Mouse (Mus musculus): ENCODE measurements around the gene Hs1bp3.

Hs1bp3 gene

GRCm38 (mm10) chr12:8305258-8305657 is 8.0 kb upstream of the Hs1bp3 start:
- DNase-seq, result no peak

GRCm38 (mm10) chr12:8306432-8306831 is 6.8 kb upstream of the Hs1bp3 start:
- peak; percentile 67 for DNase-seq

GRCm38 (mm10) chr12:8306910-8307309 is 6.3 kb upstream of the Hs1bp3 start:
- DNase-seq, result no peak

GRCm38 (mm10) chr12:8310992-8311391 is 2.2 kb upstream of the Hs1bp3 start:
- DNase-seq, result no peak

- no peak for DNase-seq
Measured at GRCm38 (mm10) chr12:8312266-8312665, 966 bp upstream of the Hs1bp3 start.

- DNase-seq, result no peak
Measured at GRCm38 (mm10) chr12:8313773-8314172, 541 bp downstream of the Hs1bp3 start.

- no peak for DNase-seq
Measured at GRCm38 (mm10) chr12:8316541-8316940, 3.3 kb downstream of the Hs1bp3 start.

- peak; percentile 83 for DNase-seq
Measured at GRCm38 (mm10) chr12:8320084-8320713, 7.0 kb downstream of the Hs1bp3 start.

GRCm38 (mm10) chr12:8321506-8321905 is 8.3 kb downstream of the Hs1bp3 start:
- DNase-seq, result no peak

- no peak for DNase-seq
Measured at GRCm38 (mm10) chr12:8324086-8324485, 10.9 kb downstream of the Hs1bp3 start.

DNA sequence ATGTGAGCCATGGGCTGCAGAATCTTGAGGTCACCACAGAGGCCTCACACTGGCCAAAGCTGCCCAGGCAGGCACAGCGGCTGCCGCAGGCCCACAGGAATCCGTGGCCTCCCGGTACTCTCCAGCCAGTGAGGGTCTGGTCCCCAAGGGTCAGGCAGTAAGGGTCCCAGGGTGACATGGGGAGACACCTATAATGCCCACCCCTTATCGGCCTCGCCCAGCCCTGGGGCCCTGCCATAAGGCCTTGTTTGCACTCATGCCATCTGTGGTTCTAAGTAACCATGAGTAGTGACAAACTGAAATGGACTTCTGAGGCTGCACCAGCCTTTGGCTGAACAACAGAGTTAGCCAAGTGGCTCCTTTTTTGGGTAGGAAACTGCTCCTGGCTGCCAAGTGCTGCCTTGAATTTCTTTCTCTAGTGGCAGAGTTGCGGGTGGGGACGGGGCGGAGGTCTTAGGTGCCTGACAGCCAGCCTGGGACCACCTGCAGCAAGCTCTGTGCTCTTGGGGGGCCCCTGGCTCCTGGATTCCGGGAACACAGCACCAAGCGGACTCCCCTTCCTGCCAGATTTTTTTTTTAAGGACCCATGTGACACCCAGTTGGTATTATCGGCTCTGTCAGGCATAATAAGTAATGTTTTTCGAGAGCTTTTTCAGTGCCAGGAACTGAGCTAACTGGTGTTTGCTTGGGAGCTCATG is 12.2 kb downstream of the Hs1bp3 start:
- peak; percentile 48 for DNase-seq

GRCm38 (mm10) chr12:8325943-8326522 is 12.8 kb downstream of the Hs1bp3 start:
- DNase-seq, result no peak

DNA sequence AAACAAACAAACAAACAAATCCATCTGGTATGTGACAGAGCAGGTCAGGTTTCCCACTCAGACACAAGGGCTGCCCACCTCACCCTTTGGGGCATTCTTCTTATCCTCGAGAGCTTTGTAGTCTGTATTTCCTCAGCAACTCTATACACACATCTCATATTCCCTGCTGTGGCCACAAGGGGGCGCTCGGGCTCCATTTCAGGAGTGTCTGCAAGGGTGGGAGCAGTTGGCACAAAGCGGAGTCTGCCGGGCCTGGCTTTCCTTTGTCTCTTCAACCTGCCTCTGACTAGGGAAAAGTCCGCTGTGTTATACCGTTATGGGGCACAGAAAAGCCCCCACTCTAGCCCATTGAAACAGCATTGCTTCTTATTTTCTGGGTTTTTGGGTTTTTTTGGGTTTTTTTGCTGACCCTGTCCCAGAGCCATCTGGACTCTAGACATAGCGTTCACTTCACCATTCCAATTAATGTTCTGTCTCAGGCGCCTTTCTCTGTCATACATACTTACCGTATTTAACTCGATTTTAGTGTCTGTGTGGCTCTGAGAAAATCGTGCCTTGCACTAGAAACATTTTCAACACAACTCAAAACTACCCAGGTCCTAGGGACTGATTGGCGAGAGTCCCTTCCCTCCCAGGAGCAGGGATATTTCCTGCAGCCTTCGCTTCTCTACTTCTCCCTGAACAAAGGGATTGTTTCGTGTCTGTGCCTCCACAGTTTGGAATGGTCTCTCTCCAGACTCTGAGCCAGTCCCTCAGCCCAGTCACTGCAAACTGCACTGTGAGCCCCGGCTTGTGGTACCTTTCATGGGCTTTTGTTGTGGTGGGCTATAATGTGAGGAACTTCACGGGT is 13.8 kb downstream of the Hs1bp3 start:
- peak; percentile 94 for DNase-seq

DNA sequence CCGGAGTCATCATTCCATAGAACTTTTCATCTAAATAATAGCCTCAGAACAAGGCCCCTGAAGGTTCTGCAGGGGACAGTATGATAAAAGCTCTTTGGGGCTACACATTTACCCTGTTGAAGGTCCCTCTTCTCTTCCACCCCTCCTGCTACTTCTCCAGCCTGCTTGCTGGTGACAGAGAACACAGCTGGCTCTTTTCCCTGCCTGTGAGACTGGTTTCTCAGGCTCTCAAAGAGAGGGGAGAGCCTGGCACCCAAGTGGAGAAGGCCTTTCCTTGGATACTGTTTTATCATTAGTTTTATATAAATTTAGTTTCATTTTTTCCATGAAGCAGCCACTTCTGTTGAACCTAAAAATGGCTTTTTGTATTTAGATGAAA is 14.4 kb downstream of the Hs1bp3 start:
- no peak for DNase-seq

DNA sequence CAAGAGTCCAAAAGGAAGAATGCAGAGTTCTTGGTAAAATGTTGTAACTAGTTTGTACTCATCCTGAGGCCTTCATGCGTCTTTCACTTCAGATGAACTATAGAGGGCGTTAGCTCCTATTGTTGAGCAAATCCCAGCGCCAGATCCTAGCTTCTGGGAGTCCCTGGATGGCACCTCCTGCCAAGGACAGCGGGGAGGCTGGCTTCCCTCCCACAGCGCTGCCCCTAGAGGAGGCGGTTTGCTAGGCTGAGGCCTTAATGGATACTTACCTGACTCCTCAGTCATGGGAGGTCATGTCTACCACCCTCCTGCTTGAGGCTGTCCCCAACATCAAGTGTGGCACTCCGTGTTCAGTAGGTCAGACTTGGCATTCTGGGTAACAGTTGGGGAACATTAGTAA is 16.0 kb downstream of the Hs1bp3 start:
- no peak for DNase-seq

DNA sequence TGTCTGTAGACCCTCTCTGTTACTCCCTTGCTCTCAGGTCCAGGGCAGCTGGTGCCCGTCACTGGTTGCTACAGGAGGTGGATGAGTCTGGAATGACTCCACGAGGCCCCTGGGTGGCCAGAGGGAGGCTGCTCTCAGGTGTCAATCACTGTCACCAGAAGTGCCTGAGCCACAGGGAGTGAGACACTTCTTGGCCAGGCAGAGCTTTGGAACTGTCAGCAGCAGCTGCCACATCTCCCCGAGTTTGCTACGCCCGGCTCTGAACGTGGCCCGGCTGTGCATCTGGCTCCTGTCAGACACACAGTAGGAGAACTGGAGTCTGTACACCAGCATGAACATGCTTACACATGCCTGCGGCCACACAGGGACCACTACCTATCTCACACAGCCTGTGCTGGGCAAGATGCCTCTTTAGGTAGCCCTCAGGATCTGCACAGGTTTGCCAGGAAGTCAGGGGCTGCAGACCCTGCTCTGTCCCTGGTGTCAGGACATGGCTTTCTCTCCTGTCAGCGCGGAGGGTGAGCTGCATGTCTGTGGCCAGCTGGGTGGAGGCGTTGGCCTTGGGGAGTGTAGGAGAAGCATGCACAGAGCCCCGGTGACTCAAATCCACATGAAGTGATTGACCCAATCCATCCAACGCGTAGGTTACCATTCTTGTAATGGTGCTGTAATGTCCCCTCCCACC is 18.4 kb downstream of the Hs1bp3 start:
- no peak for DNase-seq

DNA sequence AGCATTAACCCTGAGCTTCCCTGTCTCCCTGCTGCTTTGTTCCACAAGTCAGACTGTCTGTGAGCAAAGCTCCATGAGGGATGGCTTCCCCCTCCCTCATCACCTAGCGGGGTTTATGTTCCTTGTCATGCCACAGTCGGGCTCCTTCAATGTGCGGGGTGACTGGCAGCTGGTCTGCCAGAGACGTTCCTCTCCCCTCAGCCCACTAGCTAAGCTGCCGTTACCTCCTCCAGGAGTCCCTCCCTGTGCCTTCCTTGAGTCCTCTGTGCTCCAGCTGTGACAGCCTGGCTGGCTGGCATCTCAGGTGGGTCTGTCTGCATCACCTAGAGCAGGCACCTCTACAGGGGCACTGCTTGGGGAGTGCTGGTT is 18.9 kb downstream of the Hs1bp3 start:
- no peak for DNase-seq

DNA sequence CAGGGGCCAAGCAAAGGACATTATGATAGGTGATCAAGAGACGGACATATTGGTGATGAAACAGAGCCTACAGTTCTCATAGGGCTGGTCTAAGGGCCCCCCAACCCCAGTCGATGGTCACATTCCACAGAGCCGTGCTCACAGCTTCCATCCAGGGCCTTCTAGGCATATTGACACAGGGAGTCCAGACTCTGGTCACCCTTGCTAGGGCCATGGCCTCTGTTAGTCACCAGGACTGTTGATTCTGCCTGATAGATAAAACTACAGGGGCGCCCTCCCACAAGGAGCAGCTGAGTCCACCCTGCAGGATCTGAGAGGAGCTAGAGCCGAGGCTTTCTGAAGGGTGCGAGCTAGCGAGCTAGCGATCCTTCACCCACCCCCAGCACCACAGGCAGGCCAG is 20.4 kb downstream of the Hs1bp3 start:
- DNase-seq, result no peak

- DNase-seq, result peak; percentile 71
Measured at GRCm38 (mm10) chr12:8334261-8334660, 21.0 kb downstream of the Hs1bp3 start.

GRCm38 (mm10) chr12:8335503-8335902 is 22.3 kb downstream of the Hs1bp3 start:
- no peak for DNase-seq

DNA sequence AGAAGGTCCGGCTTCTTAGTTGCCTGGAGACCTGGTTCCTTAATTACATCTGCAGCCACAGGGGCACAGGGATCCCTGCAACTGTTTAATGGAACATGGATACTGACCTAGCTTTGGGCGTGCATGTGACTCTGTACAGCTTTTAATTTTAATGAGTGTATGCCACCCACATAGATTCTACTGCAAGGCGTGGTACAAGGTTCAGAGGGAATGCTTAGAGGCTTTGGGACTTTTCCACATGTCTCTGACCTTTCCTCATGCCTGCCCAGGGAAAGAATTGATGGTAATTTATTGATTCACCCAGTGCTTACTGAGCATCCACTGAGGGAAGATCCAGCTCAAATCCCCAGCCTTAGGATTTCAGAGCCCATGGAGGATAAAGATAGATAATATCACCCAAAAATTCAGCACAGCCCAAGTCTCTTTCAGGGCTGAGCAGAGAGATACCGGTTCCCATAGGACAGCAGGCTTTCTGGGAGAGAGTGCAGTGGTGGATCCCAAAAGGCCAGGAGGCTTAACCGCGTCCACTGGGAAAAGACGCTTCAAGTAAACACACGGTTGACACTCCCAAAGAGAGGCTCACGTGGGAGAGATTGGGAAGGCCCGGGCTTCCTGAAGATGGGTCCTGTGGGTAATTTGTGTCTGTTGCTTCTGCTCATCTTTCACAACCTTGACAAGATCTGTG is 23.5 kb downstream of the Hs1bp3 start:
- DNase-seq, result peak; percentile 65

Data from kidney, adult 9 months (tissue).